Mouse (Mus musculus): Measurements from ENCODE around the gene Zbtb4.
"Not testable (repeated sequence)": the region's sequence is repeated elsewhere in the genome, so short reads cannot be mapped to it uniquely, and the experiment has no call there.

The Zbtb4 gene

GRCm38 (mm10) chr11:69765221-69766125 is at the start of gene Zbtb4:
Zbtb4 (plus strand) TSS chr11:69765912.
- peak; percentile 55 for DNase-seq

GRCm38 (mm10) chr11:69715929-69716328 is 49.8 kb upstream of the Zbtb4 start:
- no peak for DNase-seq

- no peak for DNase-seq
Measured at GRCm38 (mm10) chr11:69716953-69717352, 48.8 kb upstream of the Zbtb4 start.

GRCm38 (mm10) chr11:69718661-69719060 is 47.1 kb upstream of the Zbtb4 start:
- no peak for DNase-seq

GRCm38 (mm10) chr11:69719423-69719822 is 46.3 kb upstream of the Zbtb4 start:
- no peak for DNase-seq

- no peak for DNase-seq
Measured at GRCm38 (mm10) chr11:69720852-69721251, 44.9 kb upstream of the Zbtb4 start.

GRCm38 (mm10) chr11:69723074-69723473 is 42.6 kb upstream of the Zbtb4 start:
- DNase-seq: no peak

GRCm38 (mm10) chr11:69725951-69726350 is 39.8 kb upstream of the Zbtb4 start:
- DNase-seq: no peak

GRCm38 (mm10) chr11:69729063-69729462 is 36.6 kb upstream of the Zbtb4 start:
- DNase-seq: peak; percentile 51

GRCm38 (mm10) chr11:69731408-69731807 is 34.3 kb upstream of the Zbtb4 start:
- DNase-seq: not testable (repeated sequence)

- no peak for DNase-seq
Measured at GRCm38 (mm10) chr11:69751635-69752034, 14.1 kb upstream of the Zbtb4 start.

- DNase-seq: no peak
Measured at GRCm38 (mm10) chr11:69752686-69753085, 13.0 kb upstream of the Zbtb4 start.

- no peak for DNase-seq
Measured at GRCm38 (mm10) chr11:69754233-69754632, 11.5 kb upstream of the Zbtb4 start.

GRCm38 (mm10) chr11:69754701-69755100 is 11.0 kb upstream of the Zbtb4 start:
- DNase-seq: peak; percentile 49

GRCm38 (mm10) chr11:69757303-69758089 is 8.2 kb upstream of the Zbtb4 start:
- no peak for DNase-seq

GRCm38 (mm10) chr11:69758090-69758456 is 7.6 kb upstream of the Zbtb4 start:
- DNase-seq: peak; percentile 97

- peak; percentile 97 for DNase-seq
Measured at GRCm38 (mm10) chr11:69758478-69758970, 7.2 kb upstream of the Zbtb4 start, which contains the start of gene Polr2a. Polr2a (minus strand) TSS chr11:69758637.

GRCm38 (mm10) chr11:69758971-69759721 is 6.6 kb upstream of the Zbtb4 start:
- DNase-seq: peak; percentile 90

GRCm38 (mm10) chr11:69760160-69760900 is 5.4 kb upstream of the Zbtb4 start:
- DNase-seq: peak; percentile 48

GRCm38 (mm10) chr11:69760901-69761200 is 4.9 kb upstream of the Zbtb4 start:
- DNase-seq: peak; percentile 42

- DNase-seq: no peak
Measured at GRCm38 (mm10) chr11:69761868-69762267, 3.8 kb upstream of the Zbtb4 start, which contains the start of gene Slc35g3. Slc35g3 (minus strand) TSS chr11:69761968.

- DNase-seq: no peak
Measured at GRCm38 (mm10) chr11:69763551-69763950, 2.2 kb upstream of the Zbtb4 start.

Measured in cerebellum, adult 8-10 months (tissue).